Mouse (Mus musculus) layer of hippocampus, adult 2 months (tissue): ENCODE measurements at regions not wholly inside any gene's neighbourhood (a gene's known extent, or its start where the extent isn't known, plus 50 kb on each side); places are given as distances from the start of the nearest gene placed in this dataset.

ENCODE experiments used
- DNase-seq, 2 experiments: peaks; one replicate each; pipeline ENCODE4 v3.0.0; 2022; ENCODE audit warnings: low spot score in 2 of 2
- H3K27ac ChIP-seq: fragments of 200-600 bp; 2 replicates; pipeline ENCODE4 v1.8.1; 2022
- H3K4me3 ChIP-seq: fragments of 200-600 bp; 2 replicates; pipeline ENCODE4 v1.8.1; 2022; ENCODE audit warnings: mild to moderate bottlenecking
- CTCF ChIP-seq: fragments of 200-600 bp; conservative IDR thresholded peaks from 2 replicates; pipeline ENCODE4 v1.8.1; 2022; ENCODE audit warnings: antibody characterized with exemption, mild to moderate bottlenecking, moderate library complexity

DNA sequence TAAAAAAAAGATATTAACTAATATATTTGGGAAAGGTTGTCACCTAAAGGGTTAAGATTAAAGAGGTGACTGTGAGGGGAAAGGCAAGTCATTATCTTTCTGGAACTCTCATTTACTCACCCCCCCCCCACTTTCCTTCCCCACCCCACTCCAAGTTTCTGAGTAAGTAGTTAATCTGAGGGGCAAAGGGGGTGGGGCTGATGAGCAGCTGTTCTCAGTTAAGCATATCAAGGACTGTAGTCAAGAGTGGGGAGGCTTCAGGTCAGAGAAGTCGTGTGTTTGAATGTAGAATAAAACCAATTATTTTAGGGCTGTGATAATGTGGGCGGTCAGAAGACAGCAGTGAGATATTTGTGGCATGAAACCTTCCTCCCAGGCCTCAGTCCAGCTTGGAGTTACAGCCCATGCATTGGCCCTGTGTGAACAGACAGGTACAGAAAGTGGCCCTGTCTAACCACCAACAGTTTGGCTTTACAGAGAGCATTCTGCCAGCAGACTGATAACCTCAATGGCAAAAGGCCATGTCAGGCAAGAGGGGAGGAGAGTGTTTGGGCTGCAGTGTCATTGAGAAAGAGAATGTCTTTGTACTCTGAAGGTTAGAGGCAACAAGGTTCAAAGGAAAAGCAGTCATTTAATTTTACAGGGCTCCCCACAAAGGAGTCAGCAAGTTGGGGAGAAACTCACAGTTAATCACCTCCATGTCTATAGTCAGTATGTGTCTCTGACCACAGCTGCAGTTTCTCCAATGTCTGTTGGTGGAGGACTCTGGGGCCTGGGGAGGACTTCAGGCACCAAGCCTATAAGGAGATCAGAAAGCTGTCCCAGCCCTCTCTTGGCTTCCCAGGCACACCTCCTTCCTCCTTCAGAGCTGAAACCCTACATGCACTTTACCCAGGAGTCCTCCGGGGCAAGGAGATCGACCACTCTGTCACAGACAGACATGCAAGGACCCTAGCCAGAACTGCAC lies 888.0 kb downstream of the Zfp704 start:
- Histone ChIP-seq H3K27ac (no peak overlapping the region), H3K4me3 (no peak overlapping the region)
- no peak for DNase-seq
- no peak for TF ChIP-seq CTCF

DNA sequence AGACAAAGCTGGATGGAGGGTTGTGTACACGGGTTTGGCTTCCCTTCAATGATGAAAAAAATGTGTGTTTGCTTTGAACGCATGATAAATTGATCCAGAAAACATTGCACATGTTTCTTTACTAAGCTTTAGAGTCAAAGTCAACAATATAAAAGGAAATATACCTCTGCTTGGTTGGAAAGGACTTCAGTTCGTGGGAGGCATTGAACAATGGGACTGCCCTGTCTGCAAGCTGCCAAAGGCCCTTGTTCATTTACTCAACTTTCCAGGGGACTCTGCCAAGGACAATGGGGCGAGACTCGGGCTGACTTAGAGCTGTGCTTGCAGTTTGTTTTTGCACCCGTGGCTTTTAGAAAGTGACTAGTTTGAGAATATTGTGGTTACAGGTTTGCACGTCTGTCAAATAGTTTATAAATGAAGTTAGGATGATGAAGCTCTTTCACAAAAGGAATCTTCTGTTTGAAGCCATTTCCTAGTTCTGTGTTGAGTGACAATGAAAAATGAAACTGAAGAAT lies 889.2 kb downstream of the Zfp704 start:
- DNase-seq, result no peak
- H3K4me3 ChIP-seq, result no peak overlapping the region
- no peak overlapping the region for H3K27ac ChIP-seq
- TF ChIP-seq CTCF, result no peak

DNA sequence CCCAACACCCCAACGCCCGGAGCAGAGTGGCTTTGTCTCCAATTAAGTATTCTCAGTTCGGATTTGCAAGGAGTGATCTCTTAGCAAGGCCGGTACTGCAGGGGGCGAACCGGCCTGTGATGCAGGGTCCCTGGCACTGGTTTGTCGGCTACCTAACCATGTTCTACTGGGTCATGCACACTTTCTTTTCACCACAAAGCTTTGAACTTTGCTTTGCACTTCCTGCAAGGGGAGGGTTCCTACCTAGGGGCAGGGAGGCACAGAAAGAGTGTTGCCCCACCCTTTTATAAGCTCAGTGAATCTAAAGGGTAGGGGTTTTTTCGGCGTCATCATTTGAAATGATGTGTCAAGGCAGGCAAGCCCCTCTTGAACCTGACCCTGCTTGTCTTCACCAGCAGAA lies 891.7 kb downstream of the Zfp704 start:
- no peak for TF ChIP-seq CTCF
- Histone ChIP-seq H3K4me3 (no peak overlapping the region), H3K27ac (no peak overlapping the region)
- DNase-seq, result no peak

DNA sequence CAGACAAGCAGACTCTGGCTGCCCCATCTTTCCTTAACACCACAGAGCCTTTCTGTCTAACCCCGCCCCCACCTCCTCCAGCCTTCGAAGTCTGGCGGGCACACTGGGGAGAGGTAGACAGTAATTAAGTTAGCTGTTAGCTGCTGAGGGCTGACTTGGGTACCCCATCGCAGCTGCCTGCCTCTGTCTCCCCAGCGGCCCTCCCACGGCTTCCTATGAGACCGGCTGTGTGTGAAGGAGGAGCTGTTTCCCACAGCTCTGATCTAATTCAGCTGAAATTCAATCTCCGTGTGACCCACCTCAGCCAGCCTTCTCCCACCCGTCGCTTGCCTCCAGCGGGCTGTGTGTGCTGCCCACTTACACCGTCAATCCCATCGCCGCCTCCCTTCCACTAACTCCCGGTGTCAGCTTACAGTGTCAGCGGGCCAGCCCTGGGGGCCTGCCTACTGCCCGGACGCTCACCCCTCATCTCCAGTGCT lies 892.5 kb downstream of the Zfp704 start:
- peak overlapping the region; percentile 47 for H3K4me3 ChIP-seq
- DNase-seq, result peak in 1 of 2 experiments; percentile 14
- H3K27ac ChIP-seq, result peak overlapping the region; percentile 43; the same call in 1 of the 2 replicates
- TF ChIP-seq CTCF, result no peak
